Mouse (Mus musculus): ENCODE measurements at regions not wholly inside any gene's neighbourhood (a gene's known extent, or its start where the extent isn't known, plus 50 kb on each side); places are given as distances from the start of the nearest gene placed in this dataset.

DNA sequence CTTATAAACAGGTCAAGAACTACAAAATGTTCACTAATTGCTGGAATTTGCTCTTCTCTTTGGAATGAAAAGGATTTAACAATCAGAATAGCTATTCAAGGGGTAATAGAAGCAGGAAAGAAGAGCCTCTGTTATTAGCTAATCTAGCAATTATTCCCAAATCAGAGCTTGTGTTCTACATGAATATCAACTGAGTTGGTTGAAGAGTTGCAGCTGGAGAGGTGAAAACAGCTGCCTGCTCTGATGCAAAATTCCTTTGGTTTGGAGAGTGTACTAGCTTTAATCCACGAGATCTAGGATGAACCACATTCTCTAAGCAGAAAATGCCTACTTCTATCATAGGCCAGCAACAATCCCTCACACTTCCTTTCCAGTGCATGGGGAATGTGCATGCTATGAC, 674.8 kb downstream of the Gsdmc2 start:
- Histone ChIP-seq H3K4me3 (ENCODE audit: control insufficient read depth in 1 of 2, insufficient read depth in 1 of 2, low read depth in 2 of 2, low read length in 2 of 2) (no peak overlapping the region), H3K9me3 (replicated peaks; ENCODE audit: insufficient read depth, low read length) (no peaks in the 10 kb centered on the region), H3K36me3 (ENCODE audit: control insufficient read depth in 1 of 2, insufficient read depth in 2 of 2, low read length in 2 of 2) (no peaks in the 10 kb centered on the region), H3K9ac (ENCODE audit: control insufficient read depth, low read depth, low read length, poor library complexity, severe bottlenecking) (no peak overlapping the region), H3K4me1 (ENCODE audit: control insufficient read depth in 1 of 2, insufficient read depth in 2 of 2, low read length in 2 of 2) (no peaks in the 10 kb centered on the region), H3K79me2 (ENCODE audit: control insufficient read depth, insufficient read depth, low read length, poor library complexity) (no peaks in the 10 kb centered on the region), H3K27me3 (ENCODE audit: control insufficient read depth in 1 of 2, insufficient read depth in 2 of 2, low read length in 2 of 2) (no peaks in the 10 kb centered on the region), H3K27ac (ENCODE audit: control insufficient read depth, low read depth, low read length) (no peak overlapping the region)
- DNase-seq (ENCODE audit: low read depth, low spot score) = no peak
- no peak for TF ChIP-seq GATA1 (IDR thresholded peaks at IDR 0.05; ENCODE audit: low read depth, low read length)
- no peak for TF ChIP-seq GABPA (IDR thresholded peaks at IDR 0.05; ENCODE audit: low read depth, low read length)
- no peak for TF ChIP-seq E2F4 (IDR thresholded peaks at IDR 0.05; ENCODE audit: borderline replicate concordance, low read depth, low read length)
- no peak for TF ChIP-seq MAFK (IDR thresholded peaks at IDR 0.05; ENCODE audit: borderline replicate concordance, low read depth, low read length)
- no peak for TF ChIP-seq CTCF (IDR thresholded peaks at IDR 0.05 in 2 of 3, conservative IDR thresholded peaks at IDR 0.05 in 1 of 3; ENCODE audit: control insufficient read depth in 1 of 3, insufficient read depth in 1 of 3, low read depth in 2 of 3, low read length in 3 of 3, poor library complexity in 1 of 3, severe bottlenecking in 1 of 3)
- no peak for TF ChIP-seq MYC (IDR thresholded peaks at IDR 0.05; ENCODE audit: low read depth, low read length)
- TF ChIP-seq USF1 (IDR thresholded peaks at IDR 0.05; ENCODE audit: low read depth, low read length) = no peak
- no peak for TF ChIP-seq NRF1 (IDR thresholded peaks at IDR 0.05; ENCODE audit: insufficient read depth, low read depth, low read length, poor library complexity, severe bottlenecking)
- no peak for TF ChIP-seq TCF12 (IDR thresholded peaks at IDR 0.05; ENCODE audit: low read depth, low read length)
- TF ChIP-seq ZKSCAN1 (IDR thresholded peaks at IDR 0.05; ENCODE audit: low read depth, low read length) = no peak
- no peak for TF ChIP-seq RAD21 (IDR thresholded peaks at IDR 0.05; ENCODE audit: low read depth, low read length)
- no peak for TF ChIP-seq RCOR1 (IDR thresholded peaks at IDR 0.05; ENCODE audit: low read depth, low read length)
- TF ChIP-seq MAZ (IDR thresholded peaks at IDR 0.05; ENCODE audit: low read depth, low read length) = no peak
- TF ChIP-seq MEF2A (IDR thresholded peaks at IDR 0.05; ENCODE audit: extremely low read depth, insufficient replicate concordance, low read depth, low read length, poor library complexity, severe bottlenecking) = no peak
- no peak for TF ChIP-seq JUND (IDR thresholded peaks at IDR 0.05; ENCODE audit: low read depth, low read length)
- no peak for TF ChIP-seq TBP (IDR thresholded peaks at IDR 0.05; ENCODE audit: low read depth, low read length)
- TF ChIP-seq POLR2AphosphoS5 (IDR thresholded peaks at IDR 0.05; ENCODE audit: borderline replicate concordance, low read depth, low read length) = no peak
- TF ChIP-seq MYB (IDR thresholded peaks at IDR 0.05; ENCODE audit: low read depth, low read length) = no peak

DNA sequence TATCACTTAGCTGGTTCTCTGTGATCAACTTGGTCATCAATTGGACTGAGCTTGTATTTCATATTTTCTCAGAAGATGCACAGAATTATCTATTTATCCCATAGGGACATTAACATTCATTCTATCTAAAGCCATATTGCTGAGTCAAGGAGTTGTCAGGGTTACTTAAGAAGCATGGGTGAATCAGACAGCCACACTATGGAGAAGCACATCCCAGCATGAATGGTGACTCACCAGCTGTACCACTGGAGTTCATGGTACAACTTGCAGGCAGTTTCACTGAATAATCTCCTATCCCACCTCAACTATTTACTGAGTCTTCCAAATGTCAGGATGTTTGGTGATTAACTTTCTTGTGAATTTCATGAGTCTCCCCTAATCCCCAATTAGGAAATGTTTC, 678.6 kb downstream of the Gsdmc2 start:
- H3K27me3 ChIP-seq (ENCODE audit: control insufficient read depth in 1 of 2, insufficient read depth in 2 of 2, low read length in 2 of 2) = no peaks in the 10 kb centered on the region
- H3K36me3 ChIP-seq (ENCODE audit: control insufficient read depth in 1 of 2, insufficient read depth in 2 of 2, low read length in 2 of 2) = no peaks in the 10 kb centered on the region
- no peak for DNase-seq (ENCODE audit: low read depth, low spot score)
- no peak overlapping the region for H3K9ac ChIP-seq (ENCODE audit: control insufficient read depth, low read depth, low read length, poor library complexity, severe bottlenecking)
- no peaks in the 10 kb centered on the region for H3K4me1 ChIP-seq (ENCODE audit: control insufficient read depth in 1 of 2, insufficient read depth in 2 of 2, low read length in 2 of 2)
- no peaks in the 10 kb centered on the region for H3K9me3 ChIP-seq (replicated peaks; ENCODE audit: insufficient read depth, low read length)
- no peak for TF ChIP-seq MYB (IDR thresholded peaks at IDR 0.05; ENCODE audit: low read depth, low read length)
- TF ChIP-seq CHD2 (IDR thresholded peaks at IDR 0.05; ENCODE audit: low read length) = no peak
- no peak for TF ChIP-seq MAZ (IDR thresholded peaks at IDR 0.05; ENCODE audit: low read depth, low read length)
- TF ChIP-seq ELF1 (IDR thresholded peaks at IDR 0.05; ENCODE audit: low read depth, low read length) = no peak
- no peak for TF ChIP-seq SMC3 (IDR thresholded peaks at IDR 0.05; ENCODE audit: low read depth, low read length)
- no peak for TF ChIP-seq MEF2A (IDR thresholded peaks at IDR 0.05; ENCODE audit: extremely low read depth, insufficient replicate concordance, low read depth, low read length, poor library complexity, severe bottlenecking)
- TF ChIP-seq UBTF (IDR thresholded peaks at IDR 0.05; ENCODE audit: borderline replicate concordance, insufficient read depth, low read depth, low read length) = no peak
- no peak for TF ChIP-seq USF2 (IDR thresholded peaks at IDR 0.05; ENCODE audit: borderline replicate concordance in 1 of 2, insufficient read depth in 1 of 2, low read depth in 1 of 2, low read length in 2 of 2)
- TF ChIP-seq TAL1 (IDR thresholded peaks at IDR 0.05; ENCODE audit: low read length) = no peak
- no peak for TF ChIP-seq HCFC1 (IDR thresholded peaks at IDR 0.05; ENCODE audit: low read depth, low read length)
- no peak for TF ChIP-seq CHD1 (IDR thresholded peaks at IDR 0.05; ENCODE audit: low read depth, low read length)
- no peak for TF ChIP-seq RCOR1 (IDR thresholded peaks at IDR 0.05; ENCODE audit: low read depth, low read length)
- no peak for TF ChIP-seq USF1 (IDR thresholded peaks at IDR 0.05; ENCODE audit: low read depth, low read length)
- no peak for TF ChIP-seq GABPA (IDR thresholded peaks at IDR 0.05; ENCODE audit: low read depth, low read length)
- TF ChIP-seq ZKSCAN1 (IDR thresholded peaks at IDR 0.05; ENCODE audit: low read depth, low read length) = no peak
- TF ChIP-seq ETS1 (IDR thresholded peaks at IDR 0.05; ENCODE audit: low read depth, low read length) = no peak
- TF ChIP-seq NELFE (IDR thresholded peaks at IDR 0.05; ENCODE audit: low read depth, low read length) = no peak
- TF ChIP-seq NRF1 (IDR thresholded peaks at IDR 0.05; ENCODE audit: insufficient read depth, low read depth, low read length, poor library complexity, severe bottlenecking) = no peak
- H3K4me3 ChIP-seq (ENCODE audit: control insufficient read depth in 1 of 2, insufficient read depth in 1 of 2, low read depth in 2 of 2, low read length in 2 of 2) = no peak overlapping the region
- no peak overlapping the region for H3K27ac ChIP-seq (ENCODE audit: control insufficient read depth, low read depth, low read length)
- H3K79me2 ChIP-seq (ENCODE audit: control insufficient read depth, insufficient read depth, low read length, poor library complexity) = no peaks in the 10 kb centered on the region
